In genomic region chr13:104289176-104289575, GRCm38 (mm10) we compare ENCODE assay signal across 9 mouse cellular contexts. TPM values are rescaled to one million over a fixed set of nuclear protein-coding genes. Genes with fewer than 3 reads are reported as not detected.
DNase-seq lines count a peak whose midpoint lies in the region; ATAC-seq and TF ChIP-seq lines count a peak whose summit lies in the region.
"Had no signal": no experiment of that assay in that cellular context is flagged by ENCODE, and none has a peak within 500 bp of the region (broad histone marks: within the 10 kb centered on the region; RNA-seq: fewer than 3 reads in every experiment).

No protein-coding gene starts in this region.

- TF ChIP-seq EP300 in lung, postnatal 0 days (IDR thresholded peaks at IDR 0.05): no peak

- H3K4me2 ChIP-seq in forebrain, postnatal 0 days (ENCODE audit: low read depth): no peak overlapping the region; the same call in 1 of the 2 replicates
- H3K4me2 ChIP-seq in lung, embryonic 14.5 days: peak overlapping the region; percentile 77
- no peak overlapping the region for H3K4me2 ChIP-seq in lung, postnatal 0 days (replicated peaks; ENCODE audit: low read depth, low read length)
- H3K4me2 ChIP-seq in midbrain, embryonic 14.5 days (ENCODE audit: low read length): peak overlapping the region; percentile 62

- no peak for DNase-seq in forebrain, embryonic 10.5 days (ENCODE audit: extremely low spot score, low spot score)
- DNase-seq in forebrain, postnatal 0 days: no peak
- DNase-seq in lung, embryonic 14.5 days: peak; percentile 21
- no peak for DNase-seq in lung, postnatal 0 days (ENCODE audit: low spot score)
- no peak for DNase-seq in midbrain, embryonic 14.5 days
- DNase-seq in adrenal gland, postnatal 14 days: no peak
- no peak for DNase-seq in layer of hippocampus, adult 11-12 months (ENCODE audit: low spot score)
- DNase-seq: liver, embryonic 13.5 days had no signal

- no peak for ATAC-seq in forebrain, postnatal 0 days
- ATAC-seq in lung, embryonic 14.5 days (ENCODE audit: insufficient read depth): no peak
- no peak for ATAC-seq in lung, postnatal 0 days
- ATAC-seq in midbrain, embryonic 14.5 days (ENCODE audit: low FRiP score, low TSS enrichment): no peak

- TF ChIP-seq POLR2A in embryonic fibroblast, embryonic 13.5 days (IDR thresholded peaks at IDR 0.05; ENCODE audit: low read depth, low read length): no peak

- H3K27ac ChIP-seq in forebrain, embryonic 10.5 days: no peak overlapping the region
- no peak overlapping the region for H3K27ac ChIP-seq in forebrain, postnatal 0 days (ENCODE audit: low read depth, low read length)
- H3K27ac ChIP-seq in lung, embryonic 14.5 days (ENCODE audit: low read depth): peak overlapping the region; percentile 83; the same call in 1 of the 2 replicates
- H3K27ac ChIP-seq in lung, postnatal 0 days (ENCODE audit: low read length): no peak overlapping the region
- H3K27ac ChIP-seq in embryonic fibroblast, embryonic 13.5 days (ENCODE audit: insufficient read depth, low read length): no peak overlapping the region
- no peak overlapping the region for H3K27ac ChIP-seq in midbrain, embryonic 14.5 days (replicated peaks; ENCODE audit: low read depth, low read length)
- H3K27ac ChIP-seq: liver, embryonic 13.5 days had no signal

- TF ChIP-seq CTCF in forebrain, postnatal 0 days (IDR thresholded peaks at IDR 0.05; ENCODE audit: low read depth): no peak
- no peak for TF ChIP-seq CTCF in lung, embryonic 14.5 days (IDR thresholded peaks at IDR 0.05; ENCODE audit: low read depth)
- TF ChIP-seq CTCF in lung, postnatal 0 days (IDR thresholded peaks at IDR 0.05): no peak
- TF ChIP-seq CTCF in embryonic fibroblast, embryonic 13.5 days (IDR thresholded peaks at IDR 0.05; ENCODE audit: borderline replicate concordance, insufficient read depth, low read length): no peak

- H3K9me3 ChIP-seq in forebrain, embryonic 10.5 days: no peaks in the 10 kb centered on the region
- H3K9me3 ChIP-seq in forebrain, postnatal 0 days (ENCODE audit: low read length): no peaks in the 10 kb centered on the region
- H3K9me3 ChIP-seq in lung, embryonic 14.5 days (ENCODE audit: low read depth, low read length): no peaks in the 10 kb centered on the region
- no peaks in the 10 kb centered on the region for H3K9me3 ChIP-seq in lung, postnatal 0 days (ENCODE audit: low read length)
- H3K9me3 ChIP-seq in midbrain, embryonic 14.5 days (ENCODE audit: control insufficient read depth, low read length): no peaks in the 10 kb centered on the region
- H3K9me3 ChIP-seq: liver, embryonic 13.5 days had no signal

- H3K36me3 ChIP-seq in forebrain, embryonic 10.5 days (replicated peaks): no peaks in the 10 kb centered on the region
- H3K36me3 ChIP-seq in forebrain, postnatal 0 days (ENCODE audit: insufficient read depth): no peaks in the 10 kb centered on the region
- no peaks in the 10 kb centered on the region for H3K36me3 ChIP-seq in lung, embryonic 14.5 days (ENCODE audit: insufficient read depth)
- no peaks in the 10 kb centered on the region for H3K36me3 ChIP-seq in lung, postnatal 0 days (ENCODE audit: insufficient read depth, low read length)
- no peaks in the 10 kb centered on the region for H3K36me3 ChIP-seq in midbrain, embryonic 14.5 days (ENCODE audit: control insufficient read depth, insufficient read depth, low read length)
- H3K36me3 ChIP-seq: liver, embryonic 13.5 days had no signal

- H3K4me1 ChIP-seq in forebrain, embryonic 10.5 days: peaks cover 30% of the 10 kb centered on the region
- no peaks in the 10 kb centered on the region; the same call in 1 of the 2 replicates for H3K4me1 ChIP-seq in forebrain, postnatal 0 days (ENCODE audit: insufficient read depth)
- no peaks in the 10 kb centered on the region for H3K4me1 ChIP-seq in lung, embryonic 14.5 days (ENCODE audit: insufficient read depth)
- no peaks in the 10 kb centered on the region for H3K4me1 ChIP-seq in lung, postnatal 0 days (ENCODE audit: insufficient read depth, low read depth, low read length)
- no peaks in the 10 kb centered on the region for H3K4me1 ChIP-seq in embryonic fibroblast, embryonic 13.5 days (ENCODE audit: control insufficient read depth, insufficient read depth, low read length)
- peaks cover 10% of the 10 kb centered on the region for H3K4me1 ChIP-seq in midbrain, embryonic 14.5 days (ENCODE audit: control insufficient read depth, insufficient read depth, low read length)

- no peak overlapping the region for H3K9ac ChIP-seq in forebrain, postnatal 0 days
- no peak overlapping the region for H3K9ac ChIP-seq in lung, embryonic 14.5 days
- H3K9ac ChIP-seq in lung, postnatal 0 days (replicated peaks; ENCODE audit: low read depth): no peak overlapping the region
- H3K9ac ChIP-seq in midbrain, embryonic 14.5 days (replicated peaks; ENCODE audit: low read length): no peak overlapping the region
- H3K9ac ChIP-seq: liver, embryonic 13.5 days had no signal

- no peaks in the 10 kb centered on the region for H3K27me3 ChIP-seq in forebrain, embryonic 10.5 days (ENCODE audit: poor library complexity, severe bottlenecking)
- H3K27me3 ChIP-seq in forebrain, postnatal 0 days (ENCODE audit: insufficient read depth, low read length): no peaks in the 10 kb centered on the region
- H3K27me3 ChIP-seq in lung, embryonic 14.5 days (ENCODE audit: insufficient read depth, low read length): no peaks in the 10 kb centered on the region
- no peaks in the 10 kb centered on the region for H3K27me3 ChIP-seq in lung, postnatal 0 days (replicated peaks; ENCODE audit: insufficient read depth, low read length)
- H3K27me3 ChIP-seq in midbrain, embryonic 14.5 days (ENCODE audit: control insufficient read depth, insufficient read depth, low read length): no peaks in the 10 kb centered on the region
- H3K27me3 ChIP-seq: liver, embryonic 13.5 days had no signal

- peak overlapping the region; percentile 62 for H3K4me3 ChIP-seq in forebrain, embryonic 10.5 days
- no peak overlapping the region for H3K4me3 ChIP-seq in forebrain, postnatal 0 days (ENCODE audit: low read depth, low read length)
- H3K4me3 ChIP-seq in lung, embryonic 14.5 days (ENCODE audit: low read depth, low read length): peak overlapping the region; percentile 44
- no peak overlapping the region for H3K4me3 ChIP-seq in lung, postnatal 0 days (ENCODE audit: low read depth, low read length)
- peak overlapping the region; percentile 31 for H3K4me3 ChIP-seq in embryonic fibroblast, embryonic 13.5 days (ENCODE audit: insufficient read depth, low read length)
- H3K4me3 ChIP-seq in midbrain, embryonic 14.5 days (replicated peaks; ENCODE audit: low read depth, low read length): no peak overlapping the region

RNA-seq across cellular contexts. Expression of gene Adamts6, which starts 1.5 kb away (rescaled TPM):
- polyA plus RNA-seq in forebrain, embryonic 10.5 days (2016; fragmentation: Nextera tagmentation; extraction: Ambion mirVana): 2.3 and 2.7 TPM in 2 replicates
- total RNA-seq in forebrain, postnatal 0 days (2014; rRNA removed): 3.5 and 4.6 TPM in 2 replicates
- 0.26 and 0.62 TPM in 2 replicates for polyA plus RNA-seq in forebrain, postnatal 0 days (2015; fragmentation: Nextera tagmentation; extraction: Ambion mirVana)
- polyA plus RNA-seq in lung, embryonic 14.5 days (2014; fragmentation: Nextera tagmentation; extraction: Ambion mirVana): 4.5 and 5.9 TPM in 2 replicates
- 0.79 and 1.1 TPM in 2 replicates for polyA plus RNA-seq in lung, postnatal 0 days (2015; fragmentation: Nextera tagmentation; extraction: Ambion mirVana)
- polyA plus RNA-seq in embryonic fibroblast, embryonic 13.5 days (2011; ENCODE audit: insufficient read length, low read depth, missing spikeins): 27.4 and 29.4 TPM in 2 replicates
- polyA plus RNA-seq in midbrain, embryonic 14.5 days (2014; fragmentation: Nextera tagmentation; extraction: Ambion mirVana): 1.8 and 2.2 TPM in 2 replicates
- total RNA-seq in adrenal gland, postnatal 14 days (2021): 3.2 and 3.8 TPM in 2 replicates

Comparison
In these comparisons a context has a peak if more than half of its experiments do, and no peak if none do; other contexts are left out.
1. H3K4me3 ChIP-seq: peak in forebrain, embryonic 10.5 days (single experiment), lung, embryonic 14.5 days (single experiment) and embryonic fibroblast, embryonic 13.5 days (single experiment); none in forebrain, postnatal 0 days (single experiment), lung, postnatal 0 days (single experiment) and midbrain, embryonic 14.5 days (single experiment).
2. H3K4me2 ChIP-seq: peak in lung, embryonic 14.5 days (single experiment) and midbrain, embryonic 14.5 days (single experiment); none in forebrain, postnatal 0 days (single experiment) and lung, postnatal 0 days (single experiment).